Mouse (Mus musculus) forebrain, embryonic 16.5 days (tissue): Measurements from ENCODE around the gene Spdef. TPM values are rescaled to one million over a fixed set of nuclear protein-coding genes. Genes with fewer than 3 reads are reported as not detected.

Experiments used
- ATAC-seq: fragments of 200-750 bp; cut with Nextera tagmentation; 2 replicates; pipeline ENCODE4 v1.8.0; 2017; ENCODE audit warnings: mild to moderate bottlenecking, moderate library complexity
- H3K27ac ChIP-seq: fragments of 300-500 bp; sonication (generic); 2 replicates; pipeline ENCODE4 v1.5.1; 2014; ENCODE audit warnings: low read length, control low read depth
- H3K27me3 ChIP-seq: fragments of 300-500 bp; sonication (generic); replicated peaks from 2 replicates; pipeline ENCODE4 v1.6.1; 2014; ENCODE audit warnings: low read length; ENCODE audit not compliant: control insufficient read depth, insufficient read depth
- H3K36me3 ChIP-seq: fragments of 300-500 bp; sonication (generic); 2 replicates; pipeline ENCODE4 v1.6.1; 2014; ENCODE audit not compliant: control insufficient read depth, insufficient read depth
- H3K4me1 ChIP-seq: fragments of 300-500 bp; sonication (generic); replicated peaks from 2 replicates; pipeline ENCODE4 v1.6.1; 2014; ENCODE audit warnings: low read length; ENCODE audit not compliant: control insufficient read depth, insufficient read depth
- H3K4me2 ChIP-seq: fragments of 300-500 bp; sonication (generic); 2 replicates; pipeline ENCODE4 v1.6.1; 2014; ENCODE audit warnings: mild to moderate bottlenecking, low read length, control low read depth
- H3K4me3 ChIP-seq: fragments of 300-500 bp; sonication (generic); replicated peaks from 2 replicates; pipeline ENCODE4 v1.5.1; 2014; ENCODE audit warnings: mild to moderate bottlenecking, low read length, control low read depth
- H3K9ac ChIP-seq: fragments of 300-500 bp; sonication (generic); replicated peaks from 2 replicates; pipeline ENCODE4 v1.6.1; 2014; ENCODE audit warnings: low read depth, low read length, control low read depth
- H3K9me3 ChIP-seq: fragments of 300-500 bp; sonication (generic); 2 replicates; pipeline ENCODE4 v1.6.1; 2016; ENCODE audit warnings: low read length; ENCODE audit not compliant: control insufficient read depth
- WGBS: fragments of 180-500 bp; shearing (Covaris S2); extraction: QIAGEN DNeasy Blood & Tissue Kit; methylation state at CpG from one replicate; pipeline ENCODE4 v1.1.7; 2014; 5-methylcytosine and 5-hydroxymethylcytosine counted together
- polyA plus RNA-seq: library from polyadenylated mRNA; unstranded; fragments of >200 nt; fragmentation: Nextera tagmentation; extraction: Ambion mirVana; gene quantifications from 2 replicates; pipeline ENCODE4 v1.2.1, GENCODE M21; 2015

Spdef gene
- polyA plus RNA-seq, 1 experiment from 2014 or later = 0.70 TPM

GRCm38 (mm10) chr17:27732694-27733093 lies 3.9 kb upstream of the Spdef start:
- 90% methylated on average over 3 of the region's 3 CpGs for WGBS
- H3K36me3 ChIP-seq = no peaks in the 10 kb centered on the region
- no peak for ATAC-seq

GRCm38 (mm10) chr17:27732152-27732551 lies 3.4 kb upstream of the Spdef start:
- Histone ChIP-seq H3K27ac (no peak overlapping the region), H3K4me1 (no peaks in the 10 kb centered on the region), H3K36me3 (no peaks in the 10 kb centered on the region), H3K4me3 (no peak overlapping the region), H3K4me2 (no peak overlapping the region), H3K9me3 (no peaks in the 10 kb centered on the region), H3K27me3 (no peaks in the 10 kb centered on the region), H3K9ac (no peak overlapping the region)
- WGBS = 64% methylated on average over 5 of the region's 5 CpGs
- ATAC-seq = no peak

More at GRCm38 (mm10) chr17:27732694-27733093, 3.9 kb upstream of the Spdef start:
- Histone ChIP-seq H3K9me3 (no peaks in the 10 kb centered on the region), H3K27me3 (no peaks in the 10 kb centered on the region), H3K4me3 (no peak overlapping the region), H3K9ac (no peak overlapping the region), H3K27ac (no peak overlapping the region), H3K4me1 (no peaks in the 10 kb centered on the region), H3K4me2 (no peak overlapping the region)

- no peaks in the 10 kb centered on the region for H3K27me3 ChIP-seq
- no peak overlapping the region for H3K27ac ChIP-seq
- no peak overlapping the region for H3K4me2 ChIP-seq
- H3K36me3 ChIP-seq = no peaks in the 10 kb centered on the region
- 65% methylated on average over 7 of the region's 7 CpGs for WGBS
- H3K4me3 ChIP-seq = no peak overlapping the region
- H3K4me1 ChIP-seq = 0 out of 2 replicates have a peak, but pooled peaks cover 2% of the 10 kb centered on the region
- H3K9me3 ChIP-seq = no peaks in the 10 kb centered on the region
- ATAC-seq = no peak
- H3K9ac ChIP-seq = no peak overlapping the region
Measured at GRCm38 (mm10) chr17:27726527-27726926, 2.2 kb downstream of the Spdef start.

GRCm38 (mm10) chr17:27725412-27725811 lies 3.3 kb downstream of the Spdef start:
- Histone ChIP-seq H3K4me1 (0 out of 2 replicates have a peak, but pooled peaks cover 2% of the 10 kb centered on the region), H3K4me2 (no peak overlapping the region), H3K27me3 (no peaks in the 10 kb centered on the region), H3K9me3 (no peaks in the 10 kb centered on the region), H3K27ac (no peak overlapping the region), H3K9ac (no peak overlapping the region), H3K4me3 (no peak overlapping the region), H3K36me3 (no peaks in the 10 kb centered on the region)
- no peak for ATAC-seq
- 7% methylated on average over 10 of the region's 10 CpGs for WGBS

- H3K4me3 ChIP-seq = no peak overlapping the region
- H3K9me3 ChIP-seq = no peaks in the 10 kb centered on the region
- WGBS = 24% methylated on average over 10 of the region's 10 CpGs
- no peak overlapping the region for H3K27ac ChIP-seq
- H3K36me3 ChIP-seq = no peaks in the 10 kb centered on the region
- no peak for ATAC-seq
- no peak overlapping the region for H3K9ac ChIP-seq
- 0 out of 2 replicates have a peak, but pooled peaks cover 2% of the 10 kb centered on the region for H3K4me1 ChIP-seq
- H3K27me3 ChIP-seq = no peaks in the 10 kb centered on the region
- H3K4me2 ChIP-seq = no peak overlapping the region
Measured at GRCm38 (mm10) chr17:27725011-27725410, 3.7 kb downstream of the Spdef start.

- Histone ChIP-seq H3K4me3 (no peak overlapping the region), H3K9ac (no peak overlapping the region), H3K27me3 (no peaks in the 10 kb centered on the region), H3K27ac (no peak overlapping the region), H3K4me2 (no peak overlapping the region), H3K36me3 (no peaks in the 10 kb centered on the region), H3K9me3 (no peaks in the 10 kb centered on the region), H3K4me1 (0 out of 2 replicates have a peak, but pooled peaks cover 2% of the 10 kb centered on the region)
- ATAC-seq = no peak
- 34% methylated on average over 3 of the region's 3 CpGs for WGBS
Measured at GRCm38 (mm10) chr17:27724327-27724726, 4.4 kb downstream of the Spdef start.

- Histone ChIP-seq H3K27ac (no peak overlapping the region), H3K4me1 (peaks cover 10% of the 10 kb centered on the region), H3K9ac (no peak overlapping the region), H3K36me3 (no peaks in the 10 kb centered on the region), H3K4me3 (no peak overlapping the region), H3K9me3 (no peaks in the 10 kb centered on the region), H3K27me3 (no peaks in the 10 kb centered on the region), H3K4me2 (no peak overlapping the region)
- no peak for ATAC-seq
- WGBS = 62% methylated on average over 9 of the region's 9 CpGs
Measured at GRCm38 (mm10) chr17:27721125-27721664, 7.6 kb downstream of the Spdef start.

GRCm38 (mm10) chr17:27720326-27720725 lies 8.4 kb downstream of the Spdef start:
- 24% methylated on average over 9 of the region's 9 CpGs for WGBS
- ATAC-seq = no peak
- H3K27me3 ChIP-seq = no peaks in the 10 kb centered on the region
- H3K9me3 ChIP-seq = no peaks in the 10 kb centered on the region
- no peak overlapping the region for H3K4me3 ChIP-seq
- H3K4me2 ChIP-seq = no peak overlapping the region
- H3K27ac ChIP-seq = no peak overlapping the region
- peaks cover 8% of the 10 kb centered on the region for H3K4me1 ChIP-seq
- no peak overlapping the region for H3K9ac ChIP-seq
- no peaks in the 10 kb centered on the region for H3K36me3 ChIP-seq

GRCm38 (mm10) chr17:27719663-27720062 lies 9.1 kb downstream of the Spdef start:
- Histone ChIP-seq H3K4me2 (no peak overlapping the region), H3K4me1 (peaks cover 8% of the 10 kb centered on the region), H3K27me3 (no peaks in the 10 kb centered on the region), H3K36me3 (no peaks in the 10 kb centered on the region), H3K9me3 (no peaks in the 10 kb centered on the region), H3K27ac (no peak overlapping the region), H3K4me3 (no peak overlapping the region), H3K9ac (no peak overlapping the region)
- no peak for ATAC-seq
- WGBS = 69% methylated on average over 14 of the region's 14 CpGs

GRCm38 (mm10) chr17:27718250-27718649 lies 10.5 kb downstream of the Spdef start:
- peak; percentile 29; the same call in 1 of the 2 replicates for ATAC-seq
- 62% methylated on average over 5 of the region's 5 CpGs for WGBS

More at GRCm38 (mm10) chr17:27718250-27718649, 10.5 kb downstream of the Spdef start:
- Histone ChIP-seq H3K4me2 (no peak overlapping the region), H3K9ac (no peak overlapping the region), H3K4me3 (no peak overlapping the region), H3K4me1 (peaks cover 8% of the 10 kb centered on the region), H3K36me3 (no peaks in the 10 kb centered on the region), H3K27ac (no peak overlapping the region), H3K9me3 (no peaks in the 10 kb centered on the region), H3K27me3 (no peaks in the 10 kb centered on the region)
